21 mouse cellular contexts compared by ENCODE assay signal in genomic region chr7:115466811-115467210, GRCm38 (mm10).
A peak's percentile ranks its signal among the peaks of the same experiment; 100 is the strongest.
DNase-seq lines count a peak whose midpoint lies in the region; ATAC-seq lines count a peak whose summit lies in the region.
"Had no signal": no experiment of that assay in that cellular context is flagged by ENCODE, and none has a peak within 500 bp of the region (broad histone marks: within the 10 kb centered on the region; RNA-seq: fewer than 3 reads in every experiment).

No protein-coding gene starts in this region.

- no peak overlapping the region for H3K4me2 ChIP-seq in heart, embryonic 15.5 days
- H3K4me2 ChIP-seq: embryonic facial prominence, embryonic 12.5 days; limb, embryonic 15.5 days; midbrain, embryonic 15.5 days had no signal

- H3K27ac ChIP-seq in heart, embryonic 15.5 days: peak overlapping the region; percentile 84
- H3K27ac ChIP-seq: embryonic facial prominence, embryonic 12.5 days; limb, embryonic 15.5 days; midbrain, embryonic 15.5 days had no signal

- DNase-seq in heart, adult 11 months: peak; percentile 97
- no peak for DNase-seq in heart, postnatal 25 days (ENCODE audit: low spot score)
- peak; percentile 70 for DNase-seq in heart, adult 8-10 months (ENCODE audit: low spot score)
- peak; percentile 74 for DNase-seq in skeletal muscle tissue, adult 2 months (ENCODE audit: low read depth, low spot score)
- DNase-seq in adrenal gland, postnatal 25 days: no peak
- DNase-seq: adrenal gland, postnatal 14 days; B cell, adult 2 months; cerebellum, adult 8-10 months; forebrain, postnatal 0 days; kidney, postnatal 10 days; liver, postnatal 0 days; retina, postnatal 1 day; right cerebral cortex, postnatal 4 days had no signal

- H3K4me1 ChIP-seq in heart, embryonic 15.5 days (replicated peaks): peaks cover 47% of the 10 kb centered on the region
- H3K4me1 ChIP-seq: limb, embryonic 15.5 days; midbrain, embryonic 15.5 days had no signal

- no peaks in the 10 kb centered on the region for H3K36me3 ChIP-seq in heart, embryonic 15.5 days
- H3K36me3 ChIP-seq: embryonic facial prominence, embryonic 12.5 days; limb, embryonic 15.5 days; midbrain, embryonic 15.5 days had no signal

- H3K4me3 ChIP-seq in heart, embryonic 15.5 days: no peak overlapping the region
- H3K4me3 ChIP-seq: embryonic facial prominence, embryonic 12.5 days; limb, embryonic 15.5 days; midbrain, embryonic 15.5 days had no signal

- peak; percentile 72 for ATAC-seq in heart, embryonic 15.5 days (replicated peaks; ENCODE audit: insufficient number of reproducible peaks, insufficient read depth, low FRiP score, low read depth)
- ATAC-seq in CD4-positive, CD25-positive, alpha-beta regulatory T cell, adult 4 months: no peak
- ATAC-seq: activated CD4-positive, CD25-positive, alpha-beta regulatory T cell, adult 4 months; forebrain, postnatal 0 days; hindbrain, embryonic 16.5 days; intestine, postnatal 0 days; liver, postnatal 0 days; midbrain, embryonic 15.5 days had no signal

- no peaks in the 10 kb centered on the region for H3K9me3 ChIP-seq in heart, embryonic 15.5 days (replicated peaks)
- H3K9me3 ChIP-seq: limb, embryonic 15.5 days; midbrain, embryonic 15.5 days had no signal

- H3K27me3 ChIP-seq in heart, embryonic 15.5 days: no peaks in the 10 kb centered on the region
- H3K27me3 ChIP-seq: limb, embryonic 15.5 days; midbrain, embryonic 15.5 days had no signal

- H3K9ac ChIP-seq in heart, embryonic 15.5 days: no peak overlapping the region
- H3K9ac ChIP-seq: embryonic facial prominence, embryonic 12.5 days; forebrain, postnatal 0 days; limb, embryonic 15.5 days; liver, postnatal 0 days; midbrain, embryonic 15.5 days had no signal

- intact Hi-C loops in heart, postnatal 25 days (cut with DNase I): loop anchor here (5.0 kb wide), 1 partner anchor 565 kb away; no protein-coding TSS in a partner anchor

- 20% methylated on average over 6 of the region's 6 CpGs for WGBS in heart, embryonic 15.5 days

Comparison
In these comparisons a context has a peak if more than half of its experiments do, and no peak if none do; other contexts are left out.
1. DNase-seq: peak in heart, adult 11 months (single experiment), heart, adult 8-10 months (single experiment) and skeletal muscle tissue, adult 2 months (single experiment); none in heart, postnatal 25 days (single experiment) and adrenal gland, postnatal 25 days (single experiment).